Mouse (Mus musculus) forelimb bud, embryonic 11.5 days (tissue): ENCODE measurements at regions not wholly inside any gene's neighbourhood (a gene's known extent, or its start where the extent isn't known, plus 50 kb on each side); places are given as distances from the start of the nearest gene placed in this dataset.

Source experiments
- DNase-seq: peaks from one replicate; pipeline ENCODE4 v3.0.0-alpha.2; 2012; ENCODE audit warnings: low read depth, low spot score

DNA sequence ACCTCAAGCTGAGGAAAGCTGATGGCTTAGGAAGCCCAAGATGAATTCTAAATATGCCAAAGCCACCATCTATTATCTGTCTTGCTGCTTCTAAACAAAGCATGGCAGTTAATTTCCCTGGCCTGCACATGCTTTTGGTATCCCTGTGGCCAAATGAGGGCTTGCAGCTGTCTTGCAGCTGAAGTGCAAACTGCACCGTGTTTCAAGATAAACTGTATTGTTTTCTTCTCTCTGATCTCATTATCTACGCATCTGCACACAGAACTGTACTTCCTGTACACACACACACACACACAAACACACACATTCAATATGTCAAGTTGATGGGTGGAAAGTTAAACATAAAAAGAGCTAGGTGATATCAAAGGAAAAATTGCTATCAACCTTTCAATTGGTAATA is 221.7 kb upstream of the Veph1 start:
- no peak for DNase-seq

DNA sequence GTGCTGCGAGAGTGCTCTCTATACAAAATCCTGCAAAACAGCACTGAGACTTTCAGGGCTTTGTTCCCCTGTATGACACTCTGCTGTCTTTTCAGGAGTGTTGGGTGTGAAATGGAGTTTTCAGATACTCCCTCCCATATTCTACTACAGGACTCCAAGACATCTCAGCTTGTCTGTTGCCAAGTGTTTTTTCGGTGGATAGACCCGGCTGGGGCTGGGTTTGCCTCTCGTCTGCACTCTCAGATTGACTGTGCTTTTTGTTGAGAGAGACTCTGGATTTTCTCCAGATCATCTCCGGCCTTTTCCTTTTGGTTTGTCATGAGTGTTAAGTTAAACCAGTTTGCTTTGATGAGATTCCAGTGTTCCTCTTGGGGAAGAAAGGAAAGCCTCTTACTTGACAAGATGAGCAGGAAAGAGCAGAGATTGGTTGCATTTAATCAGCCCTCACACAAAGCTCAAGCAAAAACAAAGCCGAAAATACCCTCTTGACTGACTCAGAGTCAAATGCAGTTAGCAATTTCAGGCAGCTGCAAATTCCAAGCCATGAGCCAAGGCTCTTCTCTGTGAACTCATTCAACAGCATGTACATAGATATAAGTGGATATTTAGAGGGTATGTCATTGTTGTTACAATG is 219.3 kb upstream of the Veph1 start:
- DNase-seq = no peak

DNA sequence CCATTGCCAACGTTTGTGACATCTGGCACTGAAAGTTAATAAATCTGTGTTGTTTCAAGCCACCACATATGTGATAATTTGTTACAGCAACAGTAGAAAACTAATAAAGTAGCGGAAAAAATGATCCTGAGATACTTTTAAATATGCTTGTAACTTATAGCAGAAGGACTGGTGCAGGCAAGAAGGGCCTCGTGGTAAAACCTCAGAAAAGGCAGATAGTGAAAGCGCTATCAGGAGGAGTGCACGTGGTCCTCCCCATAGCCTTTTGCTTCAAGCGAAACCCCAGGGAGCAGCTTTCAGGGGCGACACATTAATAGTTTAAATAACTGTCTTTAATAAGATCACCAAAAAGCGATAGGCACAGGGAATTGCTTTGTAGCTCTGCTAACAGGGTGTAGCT is 217.9 kb upstream of the Veph1 start:
- no peak for DNase-seq

DNA sequence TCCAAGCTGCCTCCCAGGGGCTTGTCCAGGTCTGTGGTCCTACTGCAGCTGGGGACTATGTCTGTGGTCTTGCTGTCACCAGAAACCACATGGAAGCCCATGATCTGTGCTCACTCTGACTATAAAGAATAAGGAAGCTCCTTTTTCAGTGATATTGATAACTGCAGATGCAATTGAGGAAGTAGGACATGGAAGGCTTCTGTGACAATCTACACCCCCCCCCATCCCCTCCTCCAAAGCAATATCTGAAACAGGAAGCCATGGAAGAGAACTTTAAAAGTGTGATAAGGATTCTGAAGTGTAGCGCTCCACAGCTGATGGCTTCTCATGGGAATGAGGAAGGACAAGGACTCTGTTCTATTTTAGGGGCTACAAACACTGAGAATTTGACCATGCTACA is 215.8 kb upstream of the Veph1 start:
- DNase-seq = no peak

DNA sequence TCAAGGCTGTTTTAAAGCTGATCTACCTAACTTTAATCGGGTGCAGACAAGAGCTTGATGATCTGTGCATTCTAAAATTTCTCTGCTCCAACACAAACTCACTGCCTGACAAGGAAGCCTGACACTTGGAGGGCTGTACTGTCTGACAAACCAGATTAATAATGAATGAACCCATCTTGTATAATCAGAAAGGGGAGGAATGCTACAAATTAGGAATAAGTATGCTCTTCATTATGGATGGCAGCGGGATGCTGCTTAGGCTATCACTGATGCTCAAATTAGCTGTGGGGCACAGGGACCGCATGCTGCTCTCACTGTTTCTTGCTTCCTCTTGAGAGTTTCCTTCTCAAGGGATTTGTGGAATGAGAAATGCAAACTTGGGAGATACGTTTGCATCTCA is 213.8 kb upstream of the Veph1 start:
- no peak for DNase-seq

DNA sequence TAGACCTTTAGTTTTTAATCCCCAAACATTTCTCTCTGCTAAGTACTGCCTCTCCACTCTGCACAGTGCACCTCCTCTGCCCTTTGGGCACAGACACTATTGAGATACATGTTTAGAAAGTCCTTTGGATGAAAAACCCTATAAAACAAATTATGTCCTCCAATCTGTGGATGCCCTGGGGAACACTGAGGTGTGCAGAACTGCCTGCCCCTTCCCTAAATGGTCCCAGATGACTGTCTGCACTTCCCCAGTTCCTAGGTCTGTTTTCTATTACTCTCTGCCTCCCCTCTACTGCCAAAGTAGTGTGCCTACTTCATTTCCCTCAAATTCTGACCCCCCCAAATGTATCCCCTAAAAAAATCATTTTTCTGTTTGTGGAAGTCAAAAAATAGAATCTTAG is 209.5 kb upstream of the Veph1 start:
- DNase-seq = peak; percentile 68

DNA sequence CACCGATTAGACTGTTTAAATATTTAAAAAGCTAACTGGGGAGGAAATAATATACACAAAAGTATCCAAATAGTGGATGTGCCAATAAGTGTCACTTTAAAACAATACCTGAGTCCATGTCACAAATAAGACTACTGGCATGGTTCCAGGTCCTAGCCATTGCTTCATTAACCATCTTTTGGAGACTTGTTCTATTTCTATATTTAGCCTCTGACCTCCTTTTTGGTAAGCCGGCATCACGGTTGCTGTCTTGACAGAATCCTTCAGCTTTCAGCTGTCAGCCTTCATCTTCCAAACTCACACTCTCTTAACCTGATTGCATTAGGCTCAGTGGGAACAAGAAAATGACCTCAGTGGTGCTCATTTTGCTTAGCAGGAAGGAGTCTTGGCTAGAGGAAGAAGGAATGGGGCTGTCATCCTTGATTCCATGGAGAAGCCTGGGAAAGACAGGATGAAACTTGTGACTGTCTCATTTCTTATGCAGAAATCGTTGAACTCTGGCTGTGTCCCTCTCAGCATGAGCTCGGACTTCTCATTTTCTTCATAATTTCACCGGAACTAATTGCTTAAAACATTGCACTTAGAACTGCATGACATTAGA is 208.9 kb upstream of the Veph1 start:
- DNase-seq = no peak

DNA sequence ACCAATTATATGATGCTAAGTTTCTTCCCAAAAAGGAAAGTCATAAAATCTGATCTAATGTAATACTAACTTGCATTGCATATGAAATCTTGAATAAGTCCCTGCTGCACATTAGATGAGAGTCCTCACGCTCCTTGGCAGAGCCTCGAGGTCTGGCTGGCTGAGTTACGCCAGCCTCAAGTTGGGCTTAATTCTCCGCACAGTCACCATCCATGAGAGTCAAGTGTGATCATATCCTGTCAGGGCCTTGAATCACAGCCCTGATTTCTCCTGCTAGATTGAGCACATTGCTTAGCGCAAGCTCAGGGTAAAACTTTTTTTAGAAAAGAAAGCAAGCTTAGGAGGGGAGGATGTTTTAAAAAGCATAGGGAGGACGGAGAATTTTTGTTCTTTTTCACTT is 208.1 kb upstream of the Veph1 start:
- no peak for DNase-seq

DNA sequence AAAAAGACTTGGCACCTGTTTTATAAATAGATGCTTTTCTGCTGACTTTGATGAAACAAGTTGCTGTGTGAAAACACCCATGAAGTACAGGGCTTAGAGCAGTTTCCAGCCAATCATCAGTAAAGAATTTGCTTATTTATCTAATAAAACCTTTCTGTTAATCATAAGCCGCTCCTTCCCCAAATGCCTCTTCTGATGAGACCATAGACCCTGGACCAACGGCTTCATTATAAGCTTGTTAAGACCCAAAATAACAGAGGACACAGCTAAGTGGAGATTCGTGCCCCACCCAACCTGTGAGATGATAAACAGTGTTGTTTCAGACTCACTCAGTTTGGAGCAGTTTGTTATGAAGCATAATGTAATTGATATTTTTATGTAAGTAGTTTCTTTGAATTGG is 207.0 kb upstream of the Veph1 start:
- DNase-seq = no peak

DNA sequence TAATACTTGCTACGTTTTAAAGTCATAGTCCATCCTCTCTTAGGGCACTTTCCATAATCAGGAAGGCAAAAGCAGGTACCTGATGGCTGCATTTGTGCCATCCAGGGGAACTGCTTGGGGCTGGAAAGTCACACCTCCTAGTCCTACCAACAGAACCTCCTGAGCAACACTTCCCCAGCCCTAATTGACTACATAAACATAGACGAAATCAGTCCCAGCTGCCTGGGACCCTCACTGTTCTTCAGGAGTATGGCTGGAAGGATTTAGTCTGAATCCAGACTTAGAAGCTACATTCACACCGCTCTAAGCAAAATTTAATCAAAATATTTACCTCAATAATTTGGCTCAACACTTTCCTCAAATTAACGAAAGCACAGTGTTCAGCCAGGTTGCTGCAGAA is 205.2 kb upstream of the Veph1 start:
- DNase-seq = no peak

DNA sequence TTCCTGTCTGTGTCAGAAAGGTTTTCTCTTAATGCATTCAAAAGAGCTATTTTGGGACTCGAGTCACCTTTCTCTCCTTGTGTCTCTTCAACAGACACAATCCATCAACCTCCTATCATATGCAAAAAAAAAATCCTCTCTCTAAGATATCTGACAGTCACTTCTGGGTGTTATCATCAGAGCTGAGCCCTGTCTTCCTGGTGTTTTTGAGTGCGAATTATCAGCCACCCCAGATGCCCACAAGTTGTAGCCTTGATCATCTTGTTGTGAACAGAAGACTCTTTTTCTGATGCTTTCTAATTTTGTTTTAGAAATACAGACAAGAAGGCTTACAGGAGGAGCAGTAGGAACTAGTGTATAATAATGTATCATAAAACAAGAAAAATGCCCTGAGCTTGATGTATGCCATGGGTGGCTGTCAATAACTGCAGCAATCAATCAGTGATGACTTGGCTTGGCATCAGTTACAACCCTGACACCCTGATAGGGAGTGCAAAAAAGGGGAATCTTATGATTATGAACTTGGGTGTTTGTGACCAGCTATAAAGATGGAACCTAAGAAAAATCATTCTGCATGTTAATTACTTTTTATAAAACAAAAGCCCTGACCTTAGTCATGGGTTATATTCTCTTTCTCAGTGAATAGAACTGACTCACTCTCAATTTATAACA is 197.9 kb upstream of the Veph1 start:
- no peak for DNase-seq

DNA sequence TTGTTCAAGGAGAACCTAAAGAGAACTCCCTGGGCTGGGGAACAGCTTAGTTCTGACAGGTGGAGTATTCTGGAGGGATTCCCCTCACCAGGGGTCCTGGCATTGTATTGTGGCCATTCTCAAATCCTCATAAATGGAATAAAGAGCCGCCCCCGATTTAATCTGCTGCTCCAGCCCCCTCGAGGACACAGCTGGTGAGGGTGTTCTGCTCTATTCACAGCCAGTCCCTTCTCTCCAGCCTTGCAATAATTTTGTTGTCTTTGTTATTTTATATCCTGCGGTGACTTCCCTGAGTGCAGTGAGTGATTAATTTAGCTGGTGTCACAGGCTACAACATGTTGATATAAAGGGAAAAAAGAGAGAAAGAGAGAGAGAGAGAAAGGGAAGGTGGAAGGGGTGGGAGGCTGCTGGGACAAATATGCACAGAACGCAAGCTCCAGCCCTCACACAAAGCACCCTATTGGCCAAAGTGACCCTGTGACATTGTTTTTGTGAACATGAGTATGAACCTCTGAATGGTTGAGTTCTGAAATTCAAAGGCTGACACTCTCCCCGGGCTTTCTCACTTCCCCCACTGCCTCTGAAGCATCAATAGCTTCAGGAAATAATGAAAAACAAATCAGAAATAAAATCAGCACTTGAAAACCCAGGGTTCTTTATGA is 194.2 kb upstream of the Veph1 start:
- DNase-seq = no peak

DNA sequence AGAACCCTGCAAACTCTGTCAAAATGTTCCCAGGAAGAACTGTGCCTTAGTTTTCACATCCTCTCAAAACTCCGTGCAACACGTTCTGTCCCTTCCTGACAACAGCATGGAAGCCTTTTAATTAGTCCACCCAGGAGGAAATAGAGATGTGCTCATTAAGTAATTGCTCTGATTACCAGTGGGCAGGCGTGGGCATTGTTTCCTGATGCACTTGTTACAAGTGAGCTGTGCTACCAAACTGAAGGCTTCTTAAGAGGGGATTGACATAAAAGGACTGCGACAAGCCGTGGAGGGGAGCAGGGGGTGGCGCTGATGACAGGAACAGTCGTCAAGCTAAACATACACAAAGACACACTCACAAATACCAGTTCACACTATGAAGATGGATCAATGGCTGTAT is 192.1 kb upstream of the Veph1 start:
- DNase-seq = no peak

DNA sequence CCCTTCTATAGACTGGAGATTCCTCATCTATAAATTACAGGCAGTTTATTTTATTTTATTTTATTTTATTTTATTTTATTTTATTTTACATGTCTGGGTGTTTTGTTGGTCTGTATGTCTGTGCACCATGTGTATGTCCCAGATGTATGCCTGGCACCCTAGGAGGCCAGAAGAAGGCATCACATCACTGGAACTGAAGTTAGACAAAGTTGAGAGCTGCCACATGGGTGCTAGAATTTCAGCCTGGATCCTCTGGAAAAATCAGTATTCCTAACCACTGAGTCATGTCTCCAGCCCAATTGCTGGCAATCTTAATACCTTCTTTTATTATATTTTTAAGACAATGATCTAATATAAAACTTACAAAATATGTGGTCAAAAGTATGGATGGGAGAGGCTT is 190.0 kb upstream of the Veph1 start:
- DNase-seq = no peak

DNA sequence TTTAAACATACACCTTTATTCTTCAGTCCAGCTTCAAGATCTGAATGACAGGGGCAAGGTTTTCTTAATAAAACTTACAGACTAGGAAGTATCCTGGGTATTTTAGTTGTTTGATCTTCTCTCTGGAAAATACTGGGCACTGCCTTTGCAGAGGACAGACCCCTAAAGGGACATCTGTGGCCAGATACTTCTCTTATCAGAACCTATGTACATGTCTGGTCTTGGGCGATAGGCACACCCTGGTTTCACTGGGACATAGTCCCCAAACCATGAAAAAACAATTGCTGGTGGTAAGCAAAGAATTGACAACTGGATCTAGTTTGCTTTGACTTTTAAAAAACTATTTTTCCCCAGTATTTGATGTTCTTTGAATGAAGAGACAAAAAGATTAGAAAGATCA is 189.5 kb upstream of the Veph1 start:
- no peak for DNase-seq

DNA sequence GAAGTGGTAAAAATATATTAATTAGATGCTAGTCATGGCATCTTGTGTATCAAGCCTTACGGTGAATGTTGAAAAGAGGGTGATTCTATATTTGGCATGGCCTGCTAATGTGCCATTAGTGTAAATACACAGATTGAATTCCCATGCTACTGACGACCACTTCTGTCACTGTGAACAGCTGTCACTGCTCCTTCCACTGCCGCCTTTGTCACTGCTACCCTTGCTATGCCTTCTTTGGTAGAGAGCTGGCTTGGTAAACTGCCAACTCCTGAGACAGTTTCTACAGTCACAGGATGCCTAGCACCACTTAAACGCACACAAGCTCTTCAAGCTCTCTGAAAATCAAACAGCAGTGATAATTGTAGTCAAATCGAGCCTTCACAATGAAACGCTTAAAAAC is 184.1 kb upstream of the Veph1 start:
- no peak for DNase-seq

DNA sequence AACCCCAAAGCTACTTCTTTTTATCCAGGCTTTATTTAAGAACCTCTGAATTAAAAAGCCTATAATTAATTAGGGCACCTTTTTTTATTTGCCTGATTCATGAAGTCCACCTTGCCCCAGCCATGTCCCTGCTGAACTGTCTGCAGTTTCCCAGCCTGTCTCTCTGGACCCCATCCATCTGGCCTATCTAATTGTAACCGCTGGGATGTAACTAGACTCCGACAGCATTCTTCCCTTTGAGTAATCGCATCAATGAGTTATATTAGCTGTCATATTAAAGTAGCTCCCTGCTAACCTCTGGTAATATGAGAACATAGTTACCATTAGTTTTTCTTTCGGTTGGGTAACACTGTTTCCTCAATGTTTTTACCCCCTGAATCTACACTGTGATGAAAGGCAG is 182.6 kb upstream of the Veph1 start:
- DNase-seq = peak; percentile 40

DNA sequence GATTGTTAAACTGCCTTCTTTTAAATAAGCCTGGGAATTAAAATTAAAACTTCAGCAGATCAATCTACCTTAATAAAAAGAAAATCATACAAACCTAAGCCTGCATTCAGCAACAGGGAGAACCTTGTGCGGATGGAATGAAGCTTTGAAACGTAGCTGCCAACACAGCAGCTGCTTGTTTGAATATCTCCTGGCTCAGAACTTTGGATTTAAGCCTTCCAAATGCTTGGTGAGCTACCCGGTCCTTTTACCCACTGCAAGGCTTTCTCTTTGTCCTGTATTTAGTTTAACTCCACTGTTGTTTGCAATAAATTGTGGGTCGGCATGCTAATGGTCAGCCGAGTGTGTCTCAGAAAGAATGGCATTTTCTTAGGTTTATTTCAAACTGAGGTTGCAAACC is 169.7 kb upstream of the Veph1 start:
- no peak for DNase-seq

DNA sequence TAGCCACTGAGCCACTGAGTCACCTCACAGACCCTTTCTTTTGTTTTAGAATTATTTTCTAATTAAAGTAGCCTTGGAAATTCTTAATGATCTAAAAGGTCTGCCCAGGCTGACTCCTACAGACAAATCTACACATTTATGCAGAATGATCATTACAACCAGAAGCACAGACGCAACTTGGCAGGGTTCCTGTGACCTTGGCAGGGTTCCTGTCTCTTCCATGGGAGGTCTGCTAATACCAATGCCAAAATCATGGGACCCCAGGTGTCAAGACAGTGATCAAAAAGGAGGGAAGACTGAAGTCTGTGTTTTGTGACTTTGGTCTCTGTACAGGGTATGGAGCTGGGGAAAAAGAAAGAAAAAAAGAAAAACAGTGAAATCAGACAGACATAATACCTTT is 168.7 kb upstream of the Veph1 start:
- no peak for DNase-seq

DNA sequence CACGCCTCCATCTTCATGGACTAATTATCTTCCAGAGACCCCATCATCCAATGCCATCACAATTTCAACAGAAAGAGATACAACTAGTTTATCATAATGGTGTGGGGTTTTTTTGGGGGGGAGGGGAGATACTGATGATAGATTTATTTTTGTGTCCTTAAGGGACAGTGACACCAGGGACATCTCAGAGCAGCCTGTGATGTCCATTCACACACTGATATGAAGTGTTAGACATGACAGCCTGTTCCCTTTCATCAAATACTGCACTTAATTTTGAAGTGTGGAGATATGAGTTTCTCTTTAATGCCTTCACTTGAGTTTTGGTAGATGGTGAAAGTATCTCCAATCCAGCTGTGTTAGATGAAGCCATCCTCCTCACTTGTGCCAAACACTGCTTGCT is 165.7 kb upstream of the Veph1 start:
- DNase-seq = no peak

DNA sequence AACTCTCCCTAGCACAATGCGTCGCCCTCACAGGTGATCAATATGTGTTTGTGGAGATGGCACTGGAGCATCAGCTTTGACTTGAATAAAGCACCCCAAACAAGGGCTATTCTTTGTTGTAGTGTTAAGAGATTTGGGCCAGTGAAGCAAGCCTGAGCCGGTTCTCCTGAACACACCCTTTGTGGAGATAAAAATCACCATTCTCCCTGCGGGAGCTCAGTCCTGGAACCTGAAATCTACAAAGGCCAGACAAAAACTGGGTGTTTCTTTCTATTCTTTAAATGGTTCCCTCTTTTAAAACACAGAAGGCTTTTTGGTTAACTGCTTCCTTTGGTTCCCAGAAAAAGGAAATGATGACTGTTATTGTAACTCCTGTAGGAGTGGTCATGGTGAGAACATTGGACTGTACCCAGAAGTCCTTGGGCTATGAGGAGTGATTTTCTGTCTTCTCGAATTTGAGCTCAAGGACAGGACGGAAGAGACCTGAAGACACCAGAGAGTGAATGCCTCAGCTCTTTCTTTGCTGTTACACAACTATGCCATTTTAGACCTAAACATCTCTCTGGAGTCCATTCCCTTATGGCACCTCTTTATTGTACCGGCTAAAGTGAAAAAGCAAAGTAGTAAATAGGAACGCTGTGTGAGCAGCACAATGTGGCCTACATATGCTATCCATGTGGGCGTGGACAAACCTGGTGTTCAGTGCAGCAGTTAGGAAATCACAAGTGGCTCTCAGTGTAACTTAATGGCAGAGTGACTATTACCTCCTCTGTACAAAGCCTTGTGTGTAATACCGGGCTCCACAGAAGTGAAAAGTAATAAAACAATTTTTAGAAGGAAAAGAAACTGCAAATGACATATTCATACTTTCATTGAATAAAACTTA is 149.9 kb upstream of the Veph1 start:
- no peak for DNase-seq

DNA sequence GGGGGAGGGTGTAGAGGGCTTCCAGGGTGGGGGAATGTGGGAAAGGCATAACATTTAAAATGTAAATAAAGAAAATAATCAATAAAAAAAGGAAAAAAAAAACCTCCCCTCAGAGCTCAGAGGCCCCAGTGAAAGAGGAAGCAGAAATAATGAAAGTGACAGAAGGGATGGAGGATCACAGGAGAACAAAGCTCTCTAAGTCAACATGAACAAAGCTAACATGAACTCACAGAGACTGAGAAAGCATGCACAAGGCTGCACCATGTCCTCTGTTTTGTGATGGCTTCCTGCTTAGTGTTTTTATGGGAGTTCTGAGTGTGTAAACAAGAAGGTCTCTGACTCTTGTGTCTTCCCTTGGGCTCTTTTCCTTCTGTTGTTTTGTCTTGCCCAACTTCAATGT is 136.6 kb upstream of the Veph1 start:
- no peak for DNase-seq
